Mouse (Mus musculus) frontal cortex, postnatal 10 days (tissue): ENCODE results near the gene Uba7.

Experiments
- DNase-seq, 2 experiments: peaks; one replicate each; pipeline ENCODE4 v3.0.0; 2022; ENCODE audit warnings: low spot score in 2 of 2, mixed read lengths in 1 of 2

Gene Uba7

GRCm38 (mm10) chr9:107975399-107976386 lies at the start of gene Uba7:
TSS of gene Uba7 (plus strand) at chr9:107975505.
- DNase-seq = no peak

GRCm38 (mm10) chr9:107926920-107927420 lies 48.3 kb upstream of the Uba7 start:
- DNase-seq = no peak

- peak; percentile 40 to 71 for DNase-seq
Measured at GRCm38 (mm10) chr9:107927749-107928148, 47.6 kb upstream of the Uba7 start.

GRCm38 (mm10) chr9:107928169-107928568 lies 47.1 kb upstream of the Uba7 start, which contains the start of gene Actl11:
TSS of gene Actl11 (plus strand) at chr9:107928469.
- DNase-seq = no peak

GRCm38 (mm10) chr9:107932221-107932620 lies 43.1 kb upstream of the Uba7 start:
- no peak for DNase-seq

GRCm38 (mm10) chr9:107934146-107934545 lies 41.2 kb upstream of the Uba7 start:
- DNase-seq = peak in 1 of 2 experiments; percentile 65

GRCm38 (mm10) chr9:107935374-107935773 lies 39.9 kb upstream of the Uba7 start, which contains the start of gene Camkv:
TSS of gene Camkv (plus strand) at chr9:107935674.
- DNase-seq = no peak

GRCm38 (mm10) chr9:107935790-107936214 lies 39.5 kb upstream of the Uba7 start:
- peak in 1 of 2 experiments; percentile 55 for DNase-seq

- peak; percentile 66 to 69 for DNase-seq
Measured at GRCm38 (mm10) chr9:107936215-107936822, 39.0 kb upstream of the Uba7 start.

GRCm38 (mm10) chr9:107936831-107937230 lies 38.5 kb upstream of the Uba7 start:
- DNase-seq = no peak

- DNase-seq = no peak
Measured at GRCm38 (mm10) chr9:107947241-107948194, 27.8 kb upstream of the Uba7 start.

- DNase-seq = no peak
Measured at GRCm38 (mm10) chr9:107949184-107949921, 26.0 kb upstream of the Uba7 start.

GRCm38 (mm10) chr9:107949922-107950235 lies 25.4 kb upstream of the Uba7 start, which contains the start of gene Traip:
TSS of gene Traip (plus strand) at chr9:107950136.
- DNase-seq = no peak

GRCm38 (mm10) chr9:107950460-107951355 lies 24.6 kb upstream of the Uba7 start:
- DNase-seq = peak; percentile 84 to 91

GRCm38 (mm10) chr9:107955613-107956289 lies 19.6 kb upstream of the Uba7 start:
- no peak for DNase-seq

- DNase-seq = no peak
Measured at GRCm38 (mm10) chr9:107957141-107957540, 18.2 kb upstream of the Uba7 start.

GRCm38 (mm10) chr9:107959896-107960295 lies 15.4 kb upstream of the Uba7 start:
- no peak for DNase-seq

GRCm38 (mm10) chr9:107960928-107961327 lies 14.4 kb upstream of the Uba7 start:
- no peak for DNase-seq

GRCm38 (mm10) chr9:107961351-107961762 lies 13.9 kb upstream of the Uba7 start:
- DNase-seq = peak; percentile 72 to 77
